Mouse (Mus musculus) kidney, postnatal 10 days (tissue): ENCODE results near the gene Prdm10.
A peak's percentile ranks its signal among the peaks of the same experiment; 100 is the strongest.

ENCODE experiments used
- DNase-seq: peaks from one replicate; pipeline ENCODE4 v3.0.0; 2021; ENCODE audit warnings: mixed read lengths

Prdm10 gene

DNA sequence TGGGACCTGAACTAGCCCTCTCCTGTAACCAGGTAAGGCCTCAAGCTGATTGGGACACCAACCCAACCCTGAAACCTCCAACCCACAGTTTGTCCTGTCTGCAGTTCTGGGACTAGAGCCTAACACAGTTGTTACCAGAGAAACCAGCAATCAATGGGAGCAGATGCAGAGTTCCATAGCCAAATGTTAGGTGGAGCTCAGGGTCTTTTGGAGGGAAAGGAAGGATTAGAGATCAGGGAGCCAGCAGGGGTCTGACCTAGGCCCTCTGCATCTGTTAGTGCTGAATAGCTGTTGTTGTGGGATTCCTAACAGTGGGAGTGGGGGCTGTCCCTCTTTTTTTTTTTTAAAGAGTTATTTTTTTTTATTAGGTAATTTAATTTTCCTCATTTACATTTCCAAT lies 96.3 kb downstream of the Prdm10 start:
- no peak for DNase-seq

DNA sequence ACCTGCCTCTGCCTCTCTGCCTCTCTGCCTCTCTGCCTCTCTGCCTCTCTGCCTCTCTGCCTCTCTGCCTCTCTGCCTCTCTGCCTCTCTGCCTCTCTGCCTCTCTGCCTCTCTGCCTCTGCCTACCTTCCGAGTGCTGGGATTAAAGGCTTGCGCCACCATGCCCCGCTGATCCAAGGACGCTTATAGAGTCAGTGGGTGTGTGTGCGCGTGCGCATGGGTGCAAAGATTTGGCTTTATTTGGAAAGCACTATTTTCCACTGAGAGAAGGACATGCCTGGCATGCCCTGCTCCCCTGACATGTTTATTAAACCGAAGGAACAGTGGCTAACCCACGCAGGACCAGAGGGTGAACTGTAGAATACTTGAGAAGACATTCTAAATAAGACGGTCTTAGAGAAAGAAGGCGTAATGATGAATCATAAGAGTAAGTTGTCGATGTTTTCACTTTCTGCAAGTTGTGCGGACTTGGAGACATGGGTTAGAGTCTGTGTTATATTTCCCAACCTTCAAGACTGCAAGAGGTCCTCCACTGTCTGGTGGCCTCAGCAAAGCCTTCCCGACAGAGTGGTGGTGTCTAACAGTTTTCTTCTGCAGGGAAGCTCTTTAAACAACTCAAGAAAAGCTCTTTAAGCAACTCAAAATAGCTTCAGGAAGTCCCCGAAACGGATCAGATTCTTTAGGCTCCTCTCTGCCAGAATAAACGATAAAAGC lies 104.6 kb downstream of the Prdm10 start:
- no peak for DNase-seq

DNA sequence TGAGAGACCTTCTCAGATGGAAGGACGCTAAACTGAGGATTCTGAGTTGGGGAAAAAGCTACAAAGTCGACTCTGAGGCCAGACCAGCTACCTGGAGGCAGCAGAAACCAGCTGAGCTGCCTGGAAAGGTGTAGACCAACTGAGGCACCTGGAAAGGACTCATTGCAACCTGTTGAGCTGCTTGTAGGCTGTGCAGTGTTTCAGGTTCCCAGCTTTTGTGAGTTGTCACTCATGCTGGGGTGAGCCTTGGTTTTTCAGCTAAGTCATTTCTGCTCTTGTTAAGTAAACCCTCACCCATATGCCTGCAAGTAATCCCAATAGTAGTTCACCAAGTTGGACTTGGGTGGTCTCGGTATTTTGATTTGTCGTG lies 105.1 kb downstream of the Prdm10 start:
- DNase-seq, result no peak

DNA sequence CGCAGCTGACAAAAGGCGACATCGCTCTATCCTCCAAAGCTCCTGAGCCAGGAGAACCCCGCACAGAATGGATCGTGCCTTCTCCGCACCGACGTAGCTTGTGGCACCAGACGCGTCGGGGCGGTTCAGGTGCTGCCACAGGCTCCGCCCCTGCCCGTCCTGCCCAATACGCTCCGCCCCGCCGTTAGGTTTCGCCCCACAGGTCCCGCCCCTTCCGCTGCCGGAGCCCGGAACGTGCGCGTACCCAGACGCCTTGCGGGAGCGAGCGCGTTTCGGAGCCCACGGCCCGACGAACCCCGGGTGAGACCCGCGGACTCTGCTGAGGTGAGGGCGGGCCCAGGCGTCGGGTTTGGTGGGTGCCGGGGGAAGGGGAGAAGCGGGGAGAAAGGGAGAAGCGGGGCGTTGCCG lies 105.6 kb downstream of the Prdm10 start, which contains the start of gene Nfrkb:
Gene Nfrkb (plus strand): TSS at position 246 of the 408 bp plus-strand sequence.
- peak; percentile 97 for DNase-seq

DNA sequence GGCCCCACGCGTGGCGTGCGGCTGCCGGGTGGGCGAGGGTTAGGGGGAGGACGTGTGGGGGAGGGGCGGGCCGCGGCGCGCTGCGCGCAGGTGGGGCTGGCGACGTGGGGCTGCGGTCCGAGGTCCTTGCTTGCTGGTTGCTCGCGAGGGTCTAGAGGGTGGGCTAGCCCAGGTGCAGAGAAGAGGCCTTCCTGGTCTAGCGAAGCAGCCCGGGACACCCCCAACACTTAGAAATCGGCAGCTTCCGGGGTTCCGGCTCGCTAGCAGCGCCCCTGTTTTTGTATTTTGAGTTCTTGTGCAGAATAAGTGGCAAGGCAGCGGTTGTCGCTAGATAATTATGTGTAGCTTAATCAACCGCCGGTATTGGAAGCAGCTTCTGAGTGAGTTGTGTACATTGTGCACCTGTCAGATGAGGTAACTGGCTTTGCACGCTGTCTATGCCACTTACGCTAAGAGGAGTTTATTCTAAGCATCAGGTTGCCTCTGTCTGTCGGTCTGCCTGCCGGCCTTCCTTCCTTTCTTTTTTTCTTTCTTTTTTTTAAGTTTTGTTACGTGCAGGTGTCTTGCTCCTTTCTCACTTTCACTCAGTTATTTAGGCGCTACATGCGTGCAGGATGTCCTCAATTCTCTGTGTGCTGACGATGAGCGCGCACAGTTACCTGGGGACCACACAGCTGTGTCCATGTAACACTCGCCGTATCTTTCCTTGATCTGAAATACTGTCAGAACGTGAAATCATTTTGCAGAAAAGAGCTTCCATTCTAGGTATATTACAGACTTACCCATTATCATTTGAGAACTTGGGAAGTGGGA lies 106.2 kb downstream of the Prdm10 start:
- DNase-seq, result no peak

DNA sequence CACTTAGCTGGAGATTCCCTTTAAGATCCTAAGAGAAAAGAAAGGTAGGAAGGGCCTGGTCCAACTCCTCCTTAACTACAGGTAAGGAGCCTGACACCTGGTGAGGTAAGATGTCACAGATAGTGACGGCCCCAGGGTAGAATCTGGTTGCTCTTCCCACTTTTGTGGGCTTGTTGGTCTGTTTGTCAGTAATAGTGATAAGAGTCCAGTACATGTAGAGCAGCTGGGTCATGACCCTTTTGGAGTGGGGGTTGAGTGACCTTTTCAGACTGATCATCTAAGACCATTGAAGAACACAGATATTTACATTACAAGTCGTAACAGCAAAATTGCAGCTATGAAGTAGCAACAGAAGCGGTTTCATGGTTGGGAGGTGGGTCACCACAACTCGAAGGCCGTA lies 106.9 kb downstream of the Prdm10 start:
- no peak for DNase-seq

DNA sequence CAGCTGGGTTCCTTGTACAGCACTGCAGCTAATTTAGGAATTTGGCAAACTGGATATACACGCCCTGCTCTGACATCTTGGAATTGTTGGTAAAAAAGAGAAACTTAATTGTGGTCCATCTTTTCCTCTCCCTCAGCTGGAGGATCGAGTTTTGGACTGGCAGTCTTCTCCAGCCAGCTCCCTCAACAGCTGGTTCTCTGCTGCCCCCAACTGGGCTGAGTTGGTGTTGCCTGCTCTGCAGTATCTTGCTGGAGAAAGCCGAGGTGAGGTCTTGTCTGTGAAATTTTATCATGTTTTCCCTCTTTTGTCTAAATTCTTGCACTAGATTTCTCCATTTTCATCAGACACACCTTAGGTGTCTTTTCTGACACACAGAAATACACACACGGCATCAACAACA lies 120.1 kb downstream of the Prdm10 start:
- DNase-seq, result peak; percentile 87

DNA sequence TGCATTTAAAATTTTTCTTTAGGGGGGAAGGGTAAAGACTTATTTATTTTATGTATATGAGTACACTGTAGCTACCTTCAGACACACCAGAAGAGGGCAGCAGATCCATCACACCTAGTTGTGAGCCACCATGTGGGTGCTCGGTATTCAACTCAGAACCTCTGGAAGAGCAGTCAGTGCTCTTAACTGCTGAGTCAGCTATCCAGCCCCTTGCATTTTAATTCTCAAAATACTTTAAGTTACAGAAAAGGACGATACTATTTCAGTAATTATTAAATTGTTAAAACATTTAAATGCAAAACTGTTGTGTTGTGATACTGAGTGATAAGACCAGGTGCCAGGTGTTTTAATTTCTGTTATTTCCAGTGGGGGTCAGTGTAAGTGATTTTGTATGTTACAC lies 124.0 kb downstream of the Prdm10 start:
- DNase-seq, result no peak

DNA sequence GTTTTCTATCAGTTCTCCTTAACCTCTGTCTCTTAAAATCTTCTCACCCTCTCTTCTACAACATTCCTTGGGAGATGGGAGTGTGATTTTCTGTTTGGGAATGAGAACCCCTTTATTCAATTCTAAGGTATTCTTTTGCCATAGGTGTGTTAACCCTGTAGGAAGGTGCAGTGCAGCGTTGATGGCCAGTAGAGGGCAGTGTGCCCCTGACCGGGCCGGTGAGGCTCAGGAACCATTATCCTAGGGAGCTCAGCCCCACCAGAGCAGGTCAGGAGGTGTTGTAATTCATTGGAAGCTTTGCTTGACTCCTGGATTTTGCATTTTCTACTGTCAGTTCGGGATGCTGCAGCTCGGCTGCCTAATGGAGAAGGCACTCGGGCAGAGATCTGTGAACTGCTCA lies 124.9 kb downstream of the Prdm10 start:
- peak; percentile 59 for DNase-seq

DNA sequence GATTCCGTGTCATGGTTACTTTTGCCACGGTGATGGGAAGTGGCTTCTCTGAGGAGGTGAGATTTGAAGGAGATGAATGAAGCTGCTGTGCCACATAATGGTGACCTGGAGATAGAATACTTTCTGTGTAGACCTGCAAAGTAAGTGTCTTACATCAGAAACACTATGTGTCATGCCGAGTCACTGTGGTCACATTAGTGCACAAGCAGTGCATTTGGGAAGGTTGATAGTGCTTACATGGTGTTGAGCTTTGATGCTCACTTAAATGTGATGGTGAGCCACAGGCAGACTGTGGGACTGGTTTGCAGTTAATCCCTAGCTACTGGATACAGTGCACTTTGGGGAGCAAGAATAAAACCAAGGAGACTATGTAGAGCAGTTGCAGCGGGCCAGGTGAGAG lies 131.8 kb downstream of the Prdm10 start:
- no peak for DNase-seq

DNA sequence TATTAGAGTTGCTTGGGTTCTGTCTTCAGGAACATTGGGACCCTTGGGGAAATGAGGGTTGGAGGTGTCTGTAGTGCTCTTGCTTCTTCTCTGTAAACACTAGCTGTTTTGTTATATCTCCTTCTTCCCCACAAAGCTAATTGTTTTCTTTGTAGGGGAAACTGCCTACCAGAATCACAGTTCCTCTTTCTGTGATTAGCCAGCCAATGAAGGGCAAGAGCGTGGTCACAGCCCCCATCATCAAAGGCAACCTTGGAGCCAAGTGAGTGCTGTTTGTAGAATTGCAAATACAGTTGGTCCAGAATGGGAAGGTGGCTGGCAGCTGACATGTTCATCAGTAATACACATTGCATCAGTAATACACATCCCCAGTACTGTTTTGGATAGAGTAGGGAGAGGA lies 138.5 kb downstream of the Prdm10 start:
- no peak for DNase-seq

DNA sequence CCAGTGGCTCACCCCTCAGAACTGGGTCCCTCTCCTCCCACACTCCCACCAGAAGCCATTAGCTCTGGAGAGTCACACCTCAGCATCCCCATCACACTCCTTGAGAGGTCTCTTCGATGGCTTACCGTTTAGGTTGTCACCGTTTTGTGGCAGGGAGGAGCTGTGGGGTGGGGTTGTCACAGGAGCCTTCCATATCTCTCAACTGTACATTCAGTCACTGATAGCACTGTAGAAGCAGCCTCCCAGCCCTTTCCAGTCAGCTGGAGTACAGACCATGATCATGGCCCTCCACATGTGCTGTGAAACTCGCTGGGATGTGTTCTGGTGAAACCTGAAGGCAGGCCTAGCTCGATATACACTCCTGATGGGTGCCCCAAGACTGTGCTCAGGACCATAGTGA lies 141.8 kb downstream of the Prdm10 start:
- no peak for DNase-seq

DNA sequence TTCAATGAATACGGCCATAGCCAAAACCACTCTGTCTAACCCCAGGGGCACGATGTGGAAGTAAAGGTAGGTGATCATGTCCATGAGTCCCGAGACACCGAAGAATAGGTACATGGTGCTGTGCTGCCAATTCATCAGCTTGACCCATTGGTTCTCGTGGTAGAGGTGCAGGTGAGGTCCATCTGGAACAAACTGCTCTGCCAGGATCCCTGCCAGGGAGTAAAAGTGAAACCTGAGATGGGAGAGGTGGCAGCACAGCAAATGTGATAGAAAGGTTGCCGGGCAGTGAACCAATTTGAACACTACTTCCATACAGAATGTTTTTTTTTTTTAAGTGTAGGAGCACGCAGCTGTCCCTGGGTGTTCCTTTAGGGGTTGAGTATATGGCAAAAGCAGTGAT lies 148.6 kb downstream of the Prdm10 start:
- no peak for DNase-seq

DNA sequence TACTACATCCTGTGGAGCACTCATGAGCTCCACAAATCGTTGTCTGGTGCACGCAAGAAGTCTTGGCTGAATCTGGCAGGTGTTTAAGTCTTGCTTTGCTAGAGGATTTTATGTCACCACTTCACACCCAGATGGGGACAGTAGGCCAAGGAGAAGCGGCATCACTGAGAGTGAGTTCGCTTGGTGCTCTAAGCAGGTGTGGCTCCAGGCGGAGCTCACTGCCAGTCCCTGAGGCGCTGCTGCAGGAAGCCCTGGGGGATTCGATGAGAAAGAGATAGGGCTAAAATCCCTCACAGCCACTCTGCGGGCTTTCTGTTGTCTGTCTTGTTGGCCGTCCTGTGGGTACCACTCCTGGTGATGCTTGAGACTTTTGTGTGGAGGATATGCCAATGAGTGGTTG lies 149.7 kb downstream of the Prdm10 start:
- DNase-seq, result no peak
